Comparison of ENCODE assay signal across 8 mouse cellular contexts in the genomic region with DNA sequence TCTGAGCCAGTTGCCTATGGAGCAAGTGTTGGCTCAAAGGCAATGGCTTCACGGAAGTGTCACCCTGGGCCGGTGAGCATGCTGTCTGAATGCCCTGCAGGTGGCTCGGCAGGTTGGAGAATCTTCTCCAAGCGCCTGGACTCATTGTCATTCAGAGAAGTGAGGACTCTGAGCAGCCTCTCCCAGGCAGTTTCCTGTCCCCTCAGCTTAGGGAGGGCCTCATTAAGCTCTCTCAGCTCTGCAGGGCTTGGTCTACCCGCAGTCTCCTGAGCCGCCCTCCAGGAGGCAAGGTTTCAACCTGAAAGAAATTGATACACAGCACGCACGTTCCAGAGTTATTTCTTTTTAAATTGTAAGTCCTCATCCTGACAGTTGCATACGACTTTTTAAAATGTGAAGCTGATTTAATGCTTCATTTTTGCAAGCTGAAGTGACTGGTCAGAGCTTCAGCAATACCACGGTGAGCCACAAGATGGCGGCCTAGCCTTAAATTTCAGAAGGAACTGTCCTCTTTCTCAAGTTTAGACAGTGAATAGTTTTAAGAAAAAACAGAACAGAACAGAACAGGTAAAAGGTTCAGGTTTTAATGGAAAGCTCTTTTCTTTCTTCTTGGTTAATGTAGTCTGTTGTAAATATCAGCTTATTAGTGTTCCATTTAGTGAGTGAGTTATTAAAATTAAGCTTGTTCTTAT. TPM values are rescaled to one million over a fixed set of nuclear protein-coding genes. Genes with fewer than 3 reads are reported as not detected.
DNase-seq lines count a peak whose midpoint lies in the region; ATAC-seq and TF ChIP-seq lines count a peak whose summit lies in the region.

No protein-coding gene starts in this region.

- no peak for TF ChIP-seq EP300 in liver, postnatal 0 days (IDR thresholded peaks at IDR 0.05; ENCODE audit: low read depth)

- no peaks in the 10 kb centered on the region for H3K9me3 ChIP-seq in liver, postnatal 0 days (ENCODE audit: low read length)
- no peaks in the 10 kb centered on the region for H3K9me3 ChIP-seq in neural tube, embryonic 14.5 days (ENCODE audit: control insufficient read depth, low read length)

- no peak overlapping the region for H3K9ac ChIP-seq in liver, postnatal 0 days (replicated peaks)
- H3K9ac ChIP-seq in neural tube, embryonic 14.5 days (replicated peaks; ENCODE audit: low read depth, low read length) = no peak overlapping the region

- no peaks in the 10 kb centered on the region for H3K4me1 ChIP-seq in liver, postnatal 0 days (ENCODE audit: insufficient read depth)
- no peaks in the 10 kb centered on the region for H3K4me1 ChIP-seq in neural tube, embryonic 14.5 days (ENCODE audit: control insufficient read depth, insufficient read depth, low read length)

- H3K36me3 ChIP-seq in liver, postnatal 0 days (replicated peaks; ENCODE audit: insufficient read depth, low read length) = no peaks in the 10 kb centered on the region
- H3K36me3 ChIP-seq in neural tube, embryonic 14.5 days (ENCODE audit: control insufficient read depth, insufficient read depth, low read length) = no peaks in the 10 kb centered on the region

- 33% methylated on average over 11 of the region's 11 CpGs for WGBS in liver, postnatal 0 days (ENCODE audit: insufficient replicate concordance)
- WGBS in neural tube, embryonic 14.5 days = 12% methylated on average over 11 of the region's 11 CpGs

- peak; percentile 90 for ATAC-seq in granulocyte monocyte progenitor cell, adult 5-6 weeks (replicated peaks; ENCODE audit: poor library complexity, severe bottlenecking)
- no peak for ATAC-seq in liver, postnatal 0 days
- peak; percentile 64; the same call in 1 of the 2 replicates for ATAC-seq in neural tube, embryonic 14.5 days (ENCODE audit: low read depth)

- no peak overlapping the region for H3K4me3 ChIP-seq in liver, postnatal 0 days (ENCODE audit: low read depth, low read length)
- no peak overlapping the region for H3K4me3 ChIP-seq in neural tube, embryonic 14.5 days (ENCODE audit: low read depth, low read length)

- no peak overlapping the region for H3K4me2 ChIP-seq in liver, postnatal 0 days (ENCODE audit: low read depth, low read length)
- no peak overlapping the region for H3K4me2 ChIP-seq in neural tube, embryonic 14.5 days (ENCODE audit: low read depth, low read length)

- H3K27me3 ChIP-seq in liver, postnatal 0 days (ENCODE audit: insufficient read depth, low read length) = no peaks in the 10 kb centered on the region
- H3K27me3 ChIP-seq in neural tube, embryonic 14.5 days (ENCODE audit: control insufficient read depth, insufficient read depth, low read length) = no peaks in the 10 kb centered on the region

- DNase-seq in CD8-positive naive resting alpha-beta T cell, adult 2 months (ENCODE audit: low read depth in 2 of 2, low spot score in 2 of 2) = peak; percentile 32 to 54
- peak; percentile 88 for DNase-seq in adrenal gland, postnatal 10 days
- peak; percentile 67 for DNase-seq in embryo, embryonic 9.5 days (ENCODE audit: extremely low spot score)
- peak; percentile 74 for DNase-seq in kidney, postnatal 14 days
- peak; percentile 76 for DNase-seq in liver, postnatal 0 days
- peak; percentile 72 for DNase-seq in thymus, postnatal 0 days (ENCODE audit: low spot score)

- TF ChIP-seq CTCF in liver, postnatal 0 days (IDR thresholded peaks at IDR 0.05; ENCODE audit: low read depth) = peak; percentile 81

- no peak overlapping the region for H3K27ac ChIP-seq in liver, postnatal 0 days (ENCODE audit: low read depth)
- no peak overlapping the region for H3K27ac ChIP-seq in neural tube, embryonic 14.5 days (ENCODE audit: low read depth, low read length)

RNA-seq across cellular contexts. Expression of gene Tdrd3, which starts 47.7 kb away (rescaled TPM):
- total RNA-seq in adrenal gland, postnatal 10 days (2021) = 10 to 100 TPM; 28.0 to 34.3 TPM
- 25.0 and 35.2 TPM in 2 replicates for total RNA-seq in granulocyte monocyte progenitor cell, adult 5-6 weeks (2014; fragmentation: Nextera tagmentation)
- total RNA-seq in granulocyte monocyte progenitor cell, adult 5-6 weeks (2017) = 30.6 and 40.0 TPM in 2 replicates
- polyA plus RNA-seq in liver, postnatal 0 days (2015; fragmentation: Nextera tagmentation; extraction: Ambion mirVana) = 4.7 and 5.6 TPM in 2 replicates
- polyA plus RNA-seq in neural tube, embryonic 14.5 days (2014; fragmentation: Nextera tagmentation; extraction: Ambion mirVana) = 46.8 and 53.8 TPM in 2 replicates
- polyA plus RNA-seq in thymus, postnatal 0 days (2015; fragmentation: Nextera tagmentation; extraction: Ambion mirVana) = 16.2 and 17.3 TPM in 2 replicates
